Mouse (Mus musculus): ENCODE results near the gene Fanci. TPM values are rescaled to one million over a fixed set of nuclear protein-coding genes. Genes with fewer than 3 reads are reported as not detected.

Fanci gene
- total and polyA plus RNA-seq, 2 experiments from 2014 or later: 1.1 to 4.4 TPM

GRCm38 (mm10) chr7:79422876-79423275 lies 31.1 kb downstream of the Fanci start:
- no peaks in the 10 kb centered on the region for H3K36me3 ChIP-seq (ENCODE audit: insufficient read depth, low read length)
- ATAC-seq (ENCODE audit: low FRiP score) (no peak), DNase-seq (ENCODE audit: low spot score) (no peak)
- no peak overlapping the region for H3K4me3 ChIP-seq (ENCODE audit: low read depth, low read length)
- H3K4me2 ChIP-seq (ENCODE audit: low read depth, low read length, poor library complexity, severe bottlenecking): no peak overlapping the region
- H3K27ac ChIP-seq (ENCODE audit: low read depth, low read length): no peak overlapping the region
- no peak overlapping the region for H3K9ac ChIP-seq (replicated peaks; ENCODE audit: low read length, poor library complexity, severe bottlenecking)
- no peaks in the 10 kb centered on the region for H3K4me1 ChIP-seq (ENCODE audit: insufficient read depth, low read length)
- no peaks in the 10 kb centered on the region for H3K27me3 ChIP-seq (ENCODE audit: insufficient read depth, low read length)
- 95% methylated on average over 10 of the region's 10 CpGs for WGBS
- no peak for TF ChIP-seq CTCF (IDR thresholded peaks at IDR 0.05)
- no peaks in the 10 kb centered on the region for H3K9me3 ChIP-seq (ENCODE audit: low read length)

DNA sequence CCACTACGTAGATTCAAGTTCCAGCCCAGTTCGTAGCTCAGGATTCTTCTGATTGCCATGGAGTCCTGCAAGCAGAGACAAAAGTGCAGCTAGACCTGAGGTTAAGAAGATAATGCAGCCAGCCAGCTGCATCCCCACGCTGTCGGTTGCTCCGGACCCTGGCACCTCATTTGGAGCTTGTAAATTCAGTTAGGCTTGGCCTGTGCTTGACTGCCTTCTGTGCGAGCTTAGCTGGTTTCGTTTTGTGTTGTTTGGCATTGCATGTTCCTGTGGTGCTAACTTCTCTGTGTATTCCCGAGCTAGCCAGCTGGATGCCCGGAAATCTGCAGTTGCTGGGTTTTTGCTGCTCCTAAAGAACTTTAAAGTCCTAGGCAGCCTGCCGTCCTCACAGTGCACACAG lies 34.1 kb downstream of the Fanci start:
- peak; percentile 18 for DNase-seq (ENCODE audit: low spot score)
- TF ChIP-seq CTCF (IDR thresholded peaks at IDR 0.05): no peak
- H3K9ac ChIP-seq (replicated peaks; ENCODE audit: low read length, poor library complexity, severe bottlenecking): no peak overlapping the region

GRCm38 (mm10) chr7:79428243-79428642 lies 36.5 kb downstream of the Fanci start:
- H3K9me3 ChIP-seq (ENCODE audit: low read length): no peaks in the 10 kb centered on the region
- H3K27me3 ChIP-seq (ENCODE audit: insufficient read depth, low read length): no peaks in the 10 kb centered on the region
- ATAC-seq (ENCODE audit: low FRiP score): no peak
- H3K27ac ChIP-seq (ENCODE audit: low read depth, low read length): no peak overlapping the region
- no peak overlapping the region for H3K4me2 ChIP-seq (ENCODE audit: low read depth, low read length, poor library complexity, severe bottlenecking)
- 51% methylated on average over 5 of the region's 5 CpGs for WGBS
- H3K4me1 ChIP-seq (ENCODE audit: insufficient read depth, low read length): no peaks in the 10 kb centered on the region
- no peaks in the 10 kb centered on the region for H3K36me3 ChIP-seq (ENCODE audit: insufficient read depth, low read length)
- no peak for TF ChIP-seq CTCF (IDR thresholded peaks at IDR 0.05)
- no peak for DNase-seq (ENCODE audit: low spot score)
- no peak overlapping the region for H3K4me3 ChIP-seq (ENCODE audit: low read depth, low read length)
- no peak overlapping the region for H3K9ac ChIP-seq (replicated peaks; ENCODE audit: low read length, poor library complexity, severe bottlenecking)

More for the DNA sequence above, 34.1 kb downstream of the Fanci start:
- 55% methylated on average over 10 of the region's 10 CpGs for WGBS
- H3K4me3 ChIP-seq (ENCODE audit: low read depth, low read length): no peak overlapping the region
- no peaks in the 10 kb centered on the region for H3K4me1 ChIP-seq (ENCODE audit: insufficient read depth, low read length)
- H3K4me2 ChIP-seq (ENCODE audit: low read depth, low read length, poor library complexity, severe bottlenecking): no peak overlapping the region
- no peak overlapping the region; the same call in 1 of the 2 replicates for H3K27ac ChIP-seq (ENCODE audit: low read depth, low read length)
- no peaks in the 10 kb centered on the region for H3K27me3 ChIP-seq (ENCODE audit: insufficient read depth, low read length)
- H3K9me3 ChIP-seq (ENCODE audit: low read length): no peaks in the 10 kb centered on the region
- no peaks in the 10 kb centered on the region for H3K36me3 ChIP-seq (ENCODE audit: insufficient read depth, low read length)
- ATAC-seq (ENCODE audit: low FRiP score): no peak

DNA sequence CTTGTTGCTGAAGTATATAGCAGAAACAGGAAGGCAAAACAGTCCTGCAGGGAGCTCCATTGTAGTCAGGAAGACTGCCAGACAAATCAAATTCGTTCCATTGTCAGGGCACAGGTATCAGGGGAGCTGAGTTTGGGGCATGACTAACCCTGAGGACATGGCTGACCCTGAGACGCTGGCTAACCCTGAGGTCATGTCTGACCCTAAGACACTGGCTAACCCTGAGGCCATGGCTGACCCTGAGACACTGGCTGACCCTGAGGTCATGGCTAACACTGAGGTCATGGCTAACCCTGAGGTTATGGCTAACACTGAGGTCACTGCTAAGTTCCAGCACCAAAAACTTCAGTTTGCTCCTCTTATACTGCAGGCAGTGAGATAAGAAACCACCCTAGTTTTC lies 48.3 kb downstream of the Fanci start:
- no peaks in the 10 kb centered on the region for H3K4me1 ChIP-seq (ENCODE audit: insufficient read depth, low read length)
- 77% methylated on average over 2 of the region's 2 CpGs for WGBS
- H3K27ac ChIP-seq (ENCODE audit: low read depth, low read length): no peak overlapping the region
- H3K27me3 ChIP-seq (ENCODE audit: insufficient read depth, low read length): no peaks in the 10 kb centered on the region
- 0 out of 2 replicates have a peak, but pooled peaks cover 4% of the 10 kb centered on the region for H3K36me3 ChIP-seq (ENCODE audit: insufficient read depth, low read length)
- H3K4me2 ChIP-seq (ENCODE audit: low read depth, low read length, poor library complexity, severe bottlenecking): no peak overlapping the region
- no peaks in the 10 kb centered on the region for H3K9me3 ChIP-seq (ENCODE audit: low read length)
- no peak for ATAC-seq (ENCODE audit: low FRiP score)
- H3K9ac ChIP-seq (replicated peaks; ENCODE audit: low read length, poor library complexity, severe bottlenecking): no peak overlapping the region
- no peak for TF ChIP-seq CTCF (IDR thresholded peaks at IDR 0.05)
- DNase-seq (ENCODE audit: low spot score): no peak
- no peak overlapping the region for H3K4me3 ChIP-seq (ENCODE audit: low read depth, low read length)

- no peak for DNase-seq (ENCODE audit: low spot score)
- H3K4me3 ChIP-seq (ENCODE audit: low read depth, low read length): no peak overlapping the region
- H3K27me3 ChIP-seq (ENCODE audit: insufficient read depth, low read length): no peaks in the 10 kb centered on the region
- 95% methylated on average over 2 of the region's 2 CpGs for WGBS
- H3K36me3 ChIP-seq (ENCODE audit: insufficient read depth, low read length): peaks cover 29% of the 10 kb centered on the region
- no peaks in the 10 kb centered on the region for H3K9me3 ChIP-seq (ENCODE audit: low read length)
- H3K9ac ChIP-seq (replicated peaks; ENCODE audit: low read length, poor library complexity, severe bottlenecking): no peak overlapping the region
- ATAC-seq (ENCODE audit: low FRiP score): no peak
- H3K4me1 ChIP-seq (ENCODE audit: insufficient read depth, low read length): no peaks in the 10 kb centered on the region
- H3K27ac ChIP-seq (ENCODE audit: low read depth, low read length): no peak overlapping the region
- no peak for TF ChIP-seq CTCF (IDR thresholded peaks at IDR 0.05)
- no peak overlapping the region for H3K4me2 ChIP-seq (ENCODE audit: low read depth, low read length, poor library complexity, severe bottlenecking)
Measured at GRCm38 (mm10) chr7:79447048-79447447, 55.3 kb downstream of the Fanci start.

GRCm38 (mm10) chr7:79447486-79447885 lies 55.8 kb downstream of the Fanci start:
- H3K27ac ChIP-seq (ENCODE audit: low read depth, low read length): no peak overlapping the region
- H3K4me1 ChIP-seq (ENCODE audit: insufficient read depth, low read length): no peaks in the 10 kb centered on the region
- no peak for DNase-seq (ENCODE audit: low spot score)
- no peak for TF ChIP-seq CTCF (IDR thresholded peaks at IDR 0.05)
- ATAC-seq (ENCODE audit: low FRiP score): no peak
- no peak overlapping the region for H3K9ac ChIP-seq (replicated peaks; ENCODE audit: low read length, poor library complexity, severe bottlenecking)
- 96% methylated on average over 3 of the region's 3 CpGs for WGBS
- H3K36me3 ChIP-seq (ENCODE audit: insufficient read depth, low read length): peaks cover 33% of the 10 kb centered on the region
- no peak overlapping the region for H3K4me3 ChIP-seq (ENCODE audit: low read depth, low read length)
- H3K9me3 ChIP-seq (ENCODE audit: low read length): no peaks in the 10 kb centered on the region
- no peaks in the 10 kb centered on the region for H3K27me3 ChIP-seq (ENCODE audit: insufficient read depth, low read length)
- no peak overlapping the region for H3K4me2 ChIP-seq (ENCODE audit: low read depth, low read length, poor library complexity, severe bottlenecking)
